Comparison of ENCODE assay signal across 16 mouse cellular contexts in genomic region chr14:79534206-79534605, GRCm38 (mm10). TPM values are rescaled to one million over a fixed set of nuclear protein-coding genes. Genes with fewer than 3 reads are reported as not detected.
DNase-seq lines count a peak whose midpoint lies in the region; ATAC-seq and TF ChIP-seq lines count a peak whose summit lies in the region.
"Had no signal": no experiment of that assay in that cellular context is flagged by ENCODE, and none has a peak within 500 bp of the region (broad histone marks: within the 10 kb centered on the region; RNA-seq: fewer than 3 reads in every experiment).

No protein-coding gene starts in this region.

- H3K9ac ChIP-seq in liver, embryonic 11.5 days (ENCODE audit: low read depth, low read length), result no peak overlapping the region
- no peak overlapping the region for H3K9ac ChIP-seq in MEL (ENCODE audit: control insufficient read depth, low read depth, low read length, poor library complexity, severe bottlenecking)
- 0 out of 2 replicates have a peak overlapping the region, but pooled peaks have one; percentile 13 for H3K9ac ChIP-seq in liver, embryonic 15.5 days
- H3K9ac ChIP-seq in hindbrain, embryonic 12.5 days, result no peak overlapping the region
- no peak overlapping the region for H3K9ac ChIP-seq in hindbrain, embryonic 11.5 days (ENCODE audit: low read depth, low read length)
- H3K9ac ChIP-seq: forebrain, postnatal 0 days; kidney, embryonic 15.5 days had no signal

- DNase-seq in liver, embryonic 11.5 days (ENCODE audit: low spot score), result no peak
- DNase-seq in liver, result no peak
- DNase-seq in MEL (ENCODE audit: low read depth, low spot score), result no peak
- no peak for DNase-seq in hindbrain, embryonic 11.5 days (ENCODE audit: low spot score)
- DNase-seq: adrenal gland, postnatal 14 days; cerebellum, adult 2 months; forebrain, postnatal 0 days; heart, postnatal 4 days; right cerebral cortex, adult 18-20 months; thymus, postnatal 25 days had no signal

- no peak for TF ChIP-seq RAD21 in MEL (IDR thresholded peaks at IDR 0.05; ENCODE audit: low read depth, low read length)

- H3K27me3 ChIP-seq in erythroblast, embryonic 14.5 days (ENCODE audit: control insufficient read depth), result no peaks in the 10 kb centered on the region
- H3K27me3 ChIP-seq in liver, embryonic 11.5 days (replicated peaks; ENCODE audit: control insufficient read depth, insufficient read depth, low read length), result no peaks in the 10 kb centered on the region
- H3K27me3 ChIP-seq in MEL (ENCODE audit: control insufficient read depth in 1 of 2, insufficient read depth in 2 of 2, low read length in 2 of 2), result no peaks in the 10 kb centered on the region
- H3K27me3 ChIP-seq in liver, embryonic 15.5 days, result no peaks in the 10 kb centered on the region
- H3K27me3 ChIP-seq in hindbrain, embryonic 12.5 days, result no peaks in the 10 kb centered on the region
- H3K27me3 ChIP-seq in hindbrain, embryonic 11.5 days (ENCODE audit: control insufficient read depth, insufficient read depth, low read length), result no peaks in the 10 kb centered on the region
- H3K27me3 ChIP-seq: kidney, embryonic 15.5 days had no signal

- peaks cover 97% of the 10 kb centered on the region for H3K4me1 ChIP-seq in erythroblast, embryonic 14.5 days (ENCODE audit: control insufficient read depth)
- peaks cover 52% of the 10 kb centered on the region for H3K4me1 ChIP-seq in liver, embryonic 11.5 days (replicated peaks; ENCODE audit: control insufficient read depth, insufficient read depth, low read length)
- peaks cover 35 to 45% of the 10 kb centered on the region in 2 experiments for H3K4me1 ChIP-seq in MEL (ENCODE audit: control insufficient read depth in 1 of 2, insufficient read depth in 2 of 2, low read length in 2 of 2)
- H3K4me1 ChIP-seq in liver, embryonic 15.5 days (replicated peaks), result peaks cover 89% of the 10 kb centered on the region
- no peaks in the 10 kb centered on the region for H3K4me1 ChIP-seq in hindbrain, embryonic 12.5 days
- no peaks in the 10 kb centered on the region for H3K4me1 ChIP-seq in hindbrain, embryonic 11.5 days (replicated peaks; ENCODE audit: control insufficient read depth, insufficient read depth, low read length)

- TF ChIP-seq POLR2A in MEL (IDR thresholded peaks at IDR 0.05; ENCODE audit: control insufficient read depth in 1 of 2, insufficient read depth in 1 of 2, low read depth in 1 of 2, low read length in 2 of 2, poor library complexity in 1 of 2), result no peak

- ATAC-seq in erythroblast, adult 5-6 weeks (replicated peaks; ENCODE audit: low FRiP score, poor library complexity, severe bottlenecking), result no peak
- no peak for ATAC-seq in liver, embryonic 11.5 days (replicated peaks; ENCODE audit: low FRiP score)
- no peak for ATAC-seq in liver, embryonic 15.5 days (ENCODE audit: insufficient read depth)
- ATAC-seq in hindbrain, embryonic 12.5 days (ENCODE audit: low FRiP score), result no peak
- ATAC-seq in hindbrain, embryonic 11.5 days (ENCODE audit: low FRiP score), result no peak
- ATAC-seq: forebrain, postnatal 0 days had no signal

- peak overlapping the region; percentile 83; the same call in 1 of the 2 replicates for H3K27ac ChIP-seq in liver, embryonic 11.5 days (ENCODE audit: low read depth, low read length)
- H3K27ac ChIP-seq in MEL (ENCODE audit: control insufficient read depth, low read depth, low read length), result peak overlapping the region; percentile 9; the same call in 1 of the 2 replicates
- peak overlapping the region; percentile 92 for H3K27ac ChIP-seq in liver, embryonic 15.5 days (replicated peaks)
- no peak overlapping the region for H3K27ac ChIP-seq in hindbrain, embryonic 12.5 days
- no peak overlapping the region for H3K27ac ChIP-seq in hindbrain, embryonic 11.5 days (ENCODE audit: low read depth, low read length)
- H3K27ac ChIP-seq: embryonic facial prominence, embryonic 10.5 days; kidney, embryonic 15.5 days had no signal

- TF ChIP-seq EP300 in MEL (IDR thresholded peaks at IDR 0.05; ENCODE audit: low read depth in 1 of 2, low read length in 2 of 2), result no peak

- H3K36me3 ChIP-seq in erythroblast, embryonic 14.5 days (ENCODE audit: control insufficient read depth), result peaks cover 46% of the 10 kb centered on the region
- no peaks in the 10 kb centered on the region for H3K36me3 ChIP-seq in liver, embryonic 11.5 days (ENCODE audit: control insufficient read depth, insufficient read depth, low read length)
- H3K36me3 ChIP-seq in MEL (ENCODE audit: control insufficient read depth in 1 of 2, insufficient read depth in 2 of 2, low read length in 2 of 2), result peaks cover 4 to 75% of the 10 kb centered on the region in 2 experiments
- H3K36me3 ChIP-seq in liver, embryonic 15.5 days (replicated peaks), result peaks cover 14% of the 10 kb centered on the region; the same call in 1 of the 2 replicates
- no peaks in the 10 kb centered on the region for H3K36me3 ChIP-seq in hindbrain, embryonic 12.5 days
- no peaks in the 10 kb centered on the region for H3K36me3 ChIP-seq in hindbrain, embryonic 11.5 days (ENCODE audit: control insufficient read depth, insufficient read depth, low read length)
- H3K36me3 ChIP-seq: embryonic facial prominence, embryonic 10.5 days; kidney, embryonic 15.5 days had no signal

- no peaks in the 10 kb centered on the region for H3K9me3 ChIP-seq in erythroblast, embryonic 14.5 days (ENCODE audit: control insufficient read depth, low read length)
- no peaks in the 10 kb centered on the region for H3K9me3 ChIP-seq in liver, embryonic 11.5 days (ENCODE audit: control insufficient read depth, low read length)
- H3K9me3 ChIP-seq in MEL (replicated peaks; ENCODE audit: insufficient read depth, low read length), result no peaks in the 10 kb centered on the region
- H3K9me3 ChIP-seq in liver, embryonic 15.5 days (replicated peaks), result no peaks in the 10 kb centered on the region
- no peaks in the 10 kb centered on the region for H3K9me3 ChIP-seq in hindbrain, embryonic 12.5 days (replicated peaks)
- H3K9me3 ChIP-seq in hindbrain, embryonic 11.5 days (ENCODE audit: control insufficient read depth, low read length), result no peaks in the 10 kb centered on the region
- H3K9me3 ChIP-seq: embryonic facial prominence, embryonic 10.5 days; kidney, embryonic 15.5 days had no signal

- H3K4me2 ChIP-seq in liver, embryonic 11.5 days, result peak overlapping the region; percentile 55
- H3K4me2 ChIP-seq in liver, embryonic 15.5 days, result peak overlapping the region; percentile 76
- no peak overlapping the region for H3K4me2 ChIP-seq in hindbrain, embryonic 12.5 days (replicated peaks)
- H3K4me2 ChIP-seq in hindbrain, embryonic 11.5 days (replicated peaks; ENCODE audit: low read depth, low read length), result no peak overlapping the region
- H3K4me2 ChIP-seq: kidney, embryonic 15.5 days had no signal

- WGBS in liver, embryonic 11.5 days, result 52% methylated on average over 3 of the region's 3 CpGs
- 33% methylated on average over 3 of the region's 3 CpGs for WGBS in liver, embryonic 15.5 days (ENCODE audit: insufficient replicate concordance)
- WGBS in hindbrain, embryonic 12.5 days, result 82% methylated on average over 3 of the region's 3 CpGs
- WGBS in hindbrain, embryonic 11.5 days, result 72% methylated on average over 3 of the region's 3 CpGs

- peaks cover 64% of the 10 kb centered on the region for H3K79me2 ChIP-seq in MEL (ENCODE audit: control insufficient read depth, insufficient read depth, low read length, poor library complexity)

- H3K4me3 ChIP-seq in erythroblast, embryonic 14.5 days (replicated peaks), result peak overlapping the region; percentile 6
- no peak overlapping the region for H3K4me3 ChIP-seq in liver, embryonic 11.5 days (ENCODE audit: low read depth, low read length)
- no peak overlapping the region for H3K4me3 ChIP-seq in MEL (ENCODE audit: control insufficient read depth in 1 of 2, insufficient read depth in 1 of 2, low read depth in 2 of 2, low read length in 2 of 2)
- H3K4me3 ChIP-seq in liver, embryonic 15.5 days (replicated peaks), result no peak overlapping the region
- no peak overlapping the region for H3K4me3 ChIP-seq in hindbrain, embryonic 12.5 days
- no peak overlapping the region for H3K4me3 ChIP-seq in hindbrain, embryonic 11.5 days (ENCODE audit: low read depth, low read length)
- H3K4me3 ChIP-seq: embryonic facial prominence, embryonic 10.5 days; kidney, embryonic 15.5 days had no signal

- TF ChIP-seq CTCF in MEL (IDR thresholded peaks at IDR 0.05 in 2 of 3, conservative IDR thresholded peaks at IDR 0.05 in 1 of 3; ENCODE audit: control insufficient read depth in 1 of 3, insufficient read depth in 1 of 3, low read depth in 2 of 3, low read length in 3 of 3, poor library complexity in 1 of 3, severe bottlenecking in 1 of 3), result no peak

RNA-seq across cellular contexts. Expression of gene Wbp4, which starts 52.9 kb away (rescaled TPM):
- polyA plus RNA-seq in erythroblast, embryonic 14.5 days (2012), result 0.82 and 0.86 TPM in 2 replicates
- total RNA-seq in erythroblast, adult 5-6 weeks (2015; ENCODE audit: low replicate concordance), result 12.1 and 13.0 TPM in 2 replicates
- 30.7 and 45.6 TPM in 2 replicates for total RNA-seq in erythroblast, adult 5-6 weeks (2017; ENCODE audit: low replicate concordance)
- 35.8 and 38.7 TPM in 2 replicates for polyA plus RNA-seq in liver, embryonic 11.5 days (2014; fragmentation: Nextera tagmentation; extraction: Ambion mirVana)
- 14.5 and 15.9 TPM in 2 replicates for total RNA-seq in MEL (2012; rRNA removed)
- 10 to 100 TPM; 22.1 to 87.6 TPM for polyA plus RNA-seq in MEL (2012; ENCODE audit: insufficient read depth in 1 of 2, insufficient read length in 2 of 2, low read depth in 1 of 2, low replicate concordance in 2 of 2, missing spikeins in 1 of 2)
- 11.2 and 13.5 TPM in 2 replicates for polyA plus RNA-seq in liver, embryonic 15.5 days (2015; fragmentation: Nextera tagmentation; extraction: Ambion mirVana)
- polyA plus RNA-seq in hindbrain, embryonic 12.5 days (2016; fragmentation: Nextera tagmentation; extraction: Ambion mirVana), result 51.1 and 53.2 TPM in 2 replicates
- 59.1 and 61.3 TPM in 2 replicates for polyA plus RNA-seq in hindbrain, embryonic 11.5 days (2014; fragmentation: Nextera tagmentation; extraction: Ambion mirVana)

RNA-seq across cellular contexts. Expression of gene Elf1, which starts 53.2 kb away (rescaled TPM):
- polyA plus RNA-seq in erythroblast, embryonic 14.5 days (2012), result 0.65 and 0.69 TPM in 2 replicates
- total RNA-seq in erythroblast, adult 5-6 weeks (2015; ENCODE audit: low replicate concordance), result 38.8 and 45.6 TPM in 2 replicates
- total RNA-seq in erythroblast, adult 5-6 weeks (2017; ENCODE audit: low replicate concordance), result 83.8 and 92.9 TPM in 2 replicates
- polyA plus RNA-seq in liver, embryonic 11.5 days (2014; fragmentation: Nextera tagmentation; extraction: Ambion mirVana), result 22.7 and 25.3 TPM in 2 replicates
- 21.5 and 27.3 TPM in 2 replicates for total RNA-seq in MEL (2012; rRNA removed)
- 10 to 100 TPM; 24.2 to 43.1 TPM for polyA plus RNA-seq in MEL (2012; ENCODE audit: insufficient read depth in 1 of 2, insufficient read length in 2 of 2, low read depth in 1 of 2, low replicate concordance in 2 of 2, missing spikeins in 1 of 2)
- 10.7 and 10.9 TPM in 2 replicates for polyA plus RNA-seq in liver, embryonic 15.5 days (2015; fragmentation: Nextera tagmentation; extraction: Ambion mirVana)
- polyA plus RNA-seq in hindbrain, embryonic 12.5 days (2016; fragmentation: Nextera tagmentation; extraction: Ambion mirVana), result 9.6 and 10.3 TPM in 2 replicates
- polyA plus RNA-seq in hindbrain, embryonic 11.5 days (2014; fragmentation: Nextera tagmentation; extraction: Ambion mirVana), result 8.7 and 9.4 TPM in 2 replicates

RNA-seq across cellular contexts. Expression of gene Sugt1, which starts 53.3 kb away (rescaled TPM):
- polyA plus RNA-seq in erythroblast, embryonic 14.5 days (2012), result 0.12 and 0.28 TPM in 2 replicates
- 46.9 and 56.4 TPM in 2 replicates for total RNA-seq in erythroblast, adult 5-6 weeks (2015; ENCODE audit: low replicate concordance)
- 30.9 and 44.0 TPM in 2 replicates for total RNA-seq in erythroblast, adult 5-6 weeks (2017; ENCODE audit: low replicate concordance)
- 95.0 and 95.5 TPM in 2 replicates for polyA plus RNA-seq in liver, embryonic 11.5 days (2014; fragmentation: Nextera tagmentation; extraction: Ambion mirVana)
- total RNA-seq in MEL (2012; rRNA removed), result 175 and 182 TPM in 2 replicates
- polyA plus RNA-seq in MEL (2012; ENCODE audit: insufficient read depth in 1 of 2, insufficient read length in 2 of 2, low read depth in 1 of 2, low replicate concordance in 2 of 2, missing spikeins in 1 of 2), result 100 to 1,000 TPM; 135 to 616 TPM
- 31.6 and 34.0 TPM in 2 replicates for polyA plus RNA-seq in liver, embryonic 15.5 days (2015; fragmentation: Nextera tagmentation; extraction: Ambion mirVana)
- 128 and 133 TPM in 2 replicates for polyA plus RNA-seq in hindbrain, embryonic 12.5 days (2016; fragmentation: Nextera tagmentation; extraction: Ambion mirVana)
- polyA plus RNA-seq in hindbrain, embryonic 11.5 days (2014; fragmentation: Nextera tagmentation; extraction: Ambion mirVana), result 165 and 166 TPM in 2 replicates

Comparison
In these comparisons a context has a peak if more than half of its experiments do, and no peak if none do; other contexts are left out.
1. H3K27ac ChIP-seq: peak in liver, embryonic 11.5 days (single experiment), MEL (single experiment) and liver, embryonic 15.5 days (single experiment); none in hindbrain, embryonic 12.5 days (single experiment) and hindbrain, embryonic 11.5 days (single experiment).
2. H3K4me2 ChIP-seq: peak in liver, embryonic 11.5 days (single experiment) and liver, embryonic 15.5 days (single experiment); none in hindbrain, embryonic 12.5 days (single experiment) and hindbrain, embryonic 11.5 days (single experiment).
3. RNA of gene Sugt1, which starts 53.3 kb away (polyA plus RNA-seq): 135 to 616 TPM in MEL, 165 to 166 TPM in hindbrain, embryonic 11.5 days, 128 to 133 TPM in hindbrain, embryonic 12.5 days, 95.0 to 95.5 TPM in liver, embryonic 11.5 days and 31.6 to 34.0 TPM in liver, embryonic 15.5 days; 0.12 to 0.28 TPM in erythroblast, embryonic 14.5 days; every median in the first group is over 10 times any median in the second.